Mouse (Mus musculus) liver, embryonic 15.5 days (tissue): ENCODE results near the gene Atat1. TPM values are rescaled to one million over a fixed set of nuclear protein-coding genes. Genes with fewer than 3 reads are reported as not detected.
A peak's percentile ranks its signal among the peaks of the same experiment; 100 is the strongest.

Experiments
- ATAC-seq: fragments of 200-750 bp; cut with Nextera tagmentation; 2 replicates; pipeline ENCODE4 v1.8.0; 2017; ENCODE audit warnings: moderate number of reproducible peaks, mild to moderate bottlenecking, moderate library complexity; ENCODE audit not compliant: insufficient read depth
- H3K27ac ChIP-seq: fragments of 300-500 bp; sonication (generic); replicated peaks from 2 replicates; pipeline ENCODE4 v1.5.1; 2015; ENCODE audit warnings: mild to moderate bottlenecking, inconsistent platforms
- H3K27me3 ChIP-seq: fragments of 300-500 bp; sonication (generic); 2 replicates; pipeline ENCODE4 v1.6.1; 2015; ENCODE audit warnings: mild to moderate bottlenecking, inconsistent platforms
- H3K36me3 ChIP-seq: fragments of 300-500 bp; sonication (generic); replicated peaks from 2 replicates; pipeline ENCODE4 v1.6.1; 2015; ENCODE audit warnings: moderate library complexity, mild to moderate bottlenecking, inconsistent platforms
- H3K4me1 ChIP-seq: fragments of 300-500 bp; sonication (generic); replicated peaks from 2 replicates; pipeline ENCODE4 v1.6.1; 2015; ENCODE audit warnings: inconsistent platforms
- H3K4me2 ChIP-seq: fragments of 300-500 bp; sonication (generic); 2 replicates; pipeline ENCODE4 v1.6.1; 2015; ENCODE audit warnings: moderate library complexity, mild to moderate bottlenecking, inconsistent platforms
- H3K4me3 ChIP-seq: fragments of 300-500 bp; sonication (generic); replicated peaks from 2 replicates; pipeline ENCODE4 v1.5.1; 2015; ENCODE audit warnings: mild to moderate bottlenecking, inconsistent platforms
- H3K9ac ChIP-seq: fragments of 300-500 bp; sonication (generic); 2 replicates; pipeline ENCODE4 v1.6.1; 2015; ENCODE audit warnings: moderate library complexity, mild to moderate bottlenecking, inconsistent platforms
- H3K9me3 ChIP-seq: fragments of 300-500 bp; sonication (generic); replicated peaks from 2 replicates; pipeline ENCODE4 v1.6.1; 2016; ENCODE audit warnings: inconsistent platforms
- WGBS: fragments of 180-500 bp; shearing (Covaris S2); methylation state at CpG from one replicate; pipeline ENCODE4 v1.1.7; 2015; ENCODE audit warnings: mixed read lengths; ENCODE audit not compliant: insufficient replicate concordance; 5-methylcytosine and 5-hydroxymethylcytosine counted together
- polyA plus RNA-seq: library from polyadenylated mRNA; unstranded; fragments of >200 nt; fragmentation: Nextera tagmentation; extraction: Ambion mirVana; gene quantifications from 2 replicates; pipeline ENCODE4 v1.2.1, GENCODE M21; 2015

Atat1 gene
- polyA plus RNA-seq, 1 experiment from 2014 or later = 7.3 TPM

DNA sequence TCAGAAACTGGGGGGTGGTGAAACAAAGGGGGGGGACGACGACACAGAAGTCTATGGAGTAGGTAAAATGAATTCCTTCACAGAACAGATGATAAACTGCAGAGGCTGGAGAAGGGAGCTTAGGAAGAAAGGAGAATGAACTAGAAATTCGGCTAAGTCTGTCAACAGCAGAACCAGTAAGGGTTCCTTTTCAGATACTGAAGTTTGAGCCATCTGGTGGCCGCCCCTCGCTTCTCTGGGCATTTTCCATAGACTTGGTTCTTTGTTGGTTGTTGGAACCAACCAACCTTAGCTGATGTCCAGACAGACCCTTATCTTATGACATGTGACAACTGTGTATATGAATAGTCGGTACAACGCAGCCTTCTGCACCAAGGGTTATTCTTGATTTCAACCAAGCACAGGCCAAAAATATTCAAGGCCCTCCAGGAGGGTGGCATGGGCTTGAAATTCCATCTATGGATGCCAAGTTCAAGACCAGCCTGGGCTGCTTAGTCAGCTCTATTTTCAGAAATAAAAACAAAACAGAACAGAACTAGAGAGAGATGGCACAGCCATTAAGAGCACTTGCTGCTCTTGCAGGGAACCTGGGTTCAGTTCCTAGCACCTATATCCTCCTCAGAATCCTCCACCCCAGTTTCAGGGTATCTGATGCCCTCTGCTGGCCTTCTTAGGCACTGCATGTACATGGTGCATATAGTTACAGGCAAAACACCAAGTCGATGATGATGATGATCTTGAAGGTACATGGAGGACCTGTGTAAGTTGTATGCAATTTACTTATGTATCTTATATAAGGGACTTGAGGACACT, 38.8 kb downstream of the Atat1 start:
- 34% methylated on average over 8 of the region's 8 CpGs for WGBS
- Histone ChIP-seq H3K27ac (peak overlapping the region; percentile 82), H3K4me1 (peaks cover 70% of the 10 kb centered on the region), H3K9ac (no peak overlapping the region), H3K9me3 (no peaks in the 10 kb centered on the region), H3K4me2 (peak overlapping the region; percentile 78), H3K27me3 (peaks cover 58% of the 10 kb centered on the region), H3K4me3 (peak overlapping the region; percentile 58), H3K36me3 (peaks cover 18% of the 10 kb centered on the region)
- ATAC-seq = no peak

DNA sequence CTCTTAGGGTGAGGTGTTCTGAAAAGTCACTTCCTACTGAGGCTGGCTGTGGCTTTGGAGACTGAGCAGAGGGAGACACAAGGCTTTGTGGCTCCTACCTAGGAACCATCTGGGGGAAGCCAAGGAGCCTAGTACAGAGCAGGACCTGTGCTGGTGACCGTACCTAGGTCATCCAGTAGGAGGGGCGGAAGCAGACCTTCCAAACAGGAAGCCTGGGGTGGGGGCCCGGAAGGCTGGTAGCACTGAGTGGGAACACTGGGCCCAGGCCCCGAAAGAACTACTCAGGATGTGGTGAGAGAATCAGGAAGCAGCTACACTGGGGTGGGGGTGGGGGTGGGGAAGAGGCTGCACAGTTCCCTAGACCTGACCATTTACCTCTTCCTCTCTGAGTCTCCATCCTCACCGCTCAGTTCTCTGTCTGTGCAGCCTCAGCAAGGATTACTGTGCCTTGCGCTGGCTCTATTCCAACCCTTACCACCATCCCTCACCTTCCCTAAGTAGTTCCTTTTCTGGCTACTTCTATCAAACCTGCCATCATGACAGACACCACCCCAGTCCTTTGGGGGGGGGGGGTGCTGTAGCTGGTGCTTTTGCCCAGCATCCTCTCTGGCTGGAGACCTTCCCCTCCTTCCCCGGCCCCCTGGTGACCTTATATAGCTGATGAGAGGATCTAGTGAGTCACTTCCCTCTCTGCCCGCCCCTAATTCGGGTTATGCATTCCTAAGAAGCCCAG, 39.6 kb downstream of the Atat1 start:
- peak; percentile 26 for ATAC-seq
- Histone ChIP-seq H3K4me2 (peak overlapping the region; percentile 78), H3K4me1 (peaks cover 78% of the 10 kb centered on the region), H3K36me3 (peaks cover 13% of the 10 kb centered on the region; the same call in 1 of the 2 replicates), H3K27ac (peak overlapping the region; percentile 82), H3K27me3 (peaks cover 66% of the 10 kb centered on the region), H3K9me3 (no peaks in the 10 kb centered on the region), H3K9ac (no peak overlapping the region), H3K4me3 (peak overlapping the region; percentile 58)
- WGBS = 29% methylated on average over 9 of the region's 9 CpGs

DNA sequence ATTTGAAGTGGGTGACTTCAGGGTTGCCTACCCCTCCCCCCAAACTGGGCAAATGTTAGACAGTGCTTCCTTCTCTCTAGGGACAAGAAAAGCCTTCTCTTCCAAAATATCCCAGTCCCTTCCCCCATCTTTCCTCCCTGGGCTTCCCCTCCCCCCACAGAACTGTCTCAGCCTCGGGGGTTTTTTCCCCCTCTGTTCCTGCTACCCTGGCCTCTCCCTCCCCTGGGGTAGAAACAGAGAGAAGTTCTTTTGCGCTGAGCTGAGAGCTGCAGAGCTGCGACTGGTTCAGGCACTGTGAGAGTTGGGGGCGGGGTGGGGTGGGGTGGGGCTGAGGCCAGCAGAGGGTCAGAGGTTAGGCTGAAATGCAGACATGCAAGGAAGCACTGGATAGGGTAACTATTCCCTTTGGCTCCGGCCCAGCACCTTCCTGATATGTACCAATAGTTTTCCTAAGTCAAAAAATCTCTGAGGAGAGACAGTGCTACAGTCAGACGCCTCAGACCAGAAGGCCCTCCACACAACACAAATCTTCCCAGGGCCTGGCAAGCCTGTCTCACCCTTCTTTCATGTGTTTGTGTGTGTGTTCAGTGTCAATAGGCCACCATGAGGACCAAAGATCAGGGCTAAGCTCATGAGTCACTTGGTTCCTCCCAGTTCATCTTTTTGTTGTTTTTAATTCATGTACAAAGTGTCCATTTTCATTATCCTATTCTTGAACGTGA, 40.4 kb downstream of the Atat1 start:
- Histone ChIP-seq H3K9me3 (no peaks in the 10 kb centered on the region), H3K27ac (peak overlapping the region; percentile 82), H3K27me3 (peaks cover 74% of the 10 kb centered on the region), H3K4me2 (peak overlapping the region; percentile 78), H3K36me3 (peaks cover 6% of the 10 kb centered on the region; the same call in 1 of the 2 replicates), H3K9ac (0 out of 2 replicates have a peak overlapping the region, but pooled peaks have one; percentile 44), H3K4me3 (peak overlapping the region; percentile 58), H3K4me1 (peaks cover 79% of the 10 kb centered on the region)
- 7% methylated on average over 7 of the region's 7 CpGs for WGBS
- peak; percentile 48 for ATAC-seq

DNA sequence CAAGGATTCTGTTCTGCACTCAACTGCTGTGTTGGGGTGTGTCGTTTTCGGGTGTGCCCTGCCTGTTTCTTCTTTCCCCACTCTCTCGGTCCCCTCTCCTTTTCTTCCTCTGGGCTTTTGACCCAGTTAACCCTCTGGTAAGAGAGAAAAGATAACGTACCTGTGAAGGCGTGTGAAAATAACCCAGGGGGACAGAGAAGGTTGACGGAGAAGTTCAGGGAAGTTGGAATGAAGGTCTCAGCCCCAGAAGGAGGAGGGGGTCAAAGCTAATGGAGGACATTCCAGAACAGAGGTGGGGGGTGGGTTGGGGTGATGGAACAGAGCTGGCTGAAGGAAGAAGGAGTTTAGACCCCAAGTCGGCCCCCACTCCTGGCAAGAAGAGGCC, 40.9 kb downstream of the Atat1 start:
- Histone ChIP-seq H3K9me3 (no peaks in the 10 kb centered on the region), H3K27me3 (peaks cover 80% of the 10 kb centered on the region), H3K4me3 (peak overlapping the region; percentile 58), H3K4me1 (peaks cover 77% of the 10 kb centered on the region), H3K27ac (peak overlapping the region; percentile 82), H3K36me3 (peaks cover 8% of the 10 kb centered on the region; the same call in 1 of the 2 replicates), H3K9ac (peak overlapping the region; percentile 44; the same call in 1 of the 2 replicates), H3K4me2 (peak overlapping the region; percentile 78)
- 3% methylated on average over 7 of the region's 7 CpGs for WGBS
- no peak for ATAC-seq

GRCm38 (mm10) chr17:35868165-35868820, 41.6 kb downstream of the Atat1 start:
- 11% methylated on average over 17 of the region's 17 CpGs for WGBS
- H3K9ac ChIP-seq = peak overlapping the region; percentile 44
- peaks cover 71% of the 10 kb centered on the region for H3K4me1 ChIP-seq
- H3K9me3 ChIP-seq = no peaks in the 10 kb centered on the region
- peak overlapping the region; percentile 58 for H3K4me3 ChIP-seq
- H3K36me3 ChIP-seq = peaks cover 8% of the 10 kb centered on the region; the same call in 1 of the 2 replicates
- no peak for ATAC-seq
- peak overlapping the region; percentile 78 for H3K4me2 ChIP-seq
- H3K27me3 ChIP-seq = peaks cover 86% of the 10 kb centered on the region
- peak overlapping the region; percentile 82 for H3K27ac ChIP-seq

DNA sequence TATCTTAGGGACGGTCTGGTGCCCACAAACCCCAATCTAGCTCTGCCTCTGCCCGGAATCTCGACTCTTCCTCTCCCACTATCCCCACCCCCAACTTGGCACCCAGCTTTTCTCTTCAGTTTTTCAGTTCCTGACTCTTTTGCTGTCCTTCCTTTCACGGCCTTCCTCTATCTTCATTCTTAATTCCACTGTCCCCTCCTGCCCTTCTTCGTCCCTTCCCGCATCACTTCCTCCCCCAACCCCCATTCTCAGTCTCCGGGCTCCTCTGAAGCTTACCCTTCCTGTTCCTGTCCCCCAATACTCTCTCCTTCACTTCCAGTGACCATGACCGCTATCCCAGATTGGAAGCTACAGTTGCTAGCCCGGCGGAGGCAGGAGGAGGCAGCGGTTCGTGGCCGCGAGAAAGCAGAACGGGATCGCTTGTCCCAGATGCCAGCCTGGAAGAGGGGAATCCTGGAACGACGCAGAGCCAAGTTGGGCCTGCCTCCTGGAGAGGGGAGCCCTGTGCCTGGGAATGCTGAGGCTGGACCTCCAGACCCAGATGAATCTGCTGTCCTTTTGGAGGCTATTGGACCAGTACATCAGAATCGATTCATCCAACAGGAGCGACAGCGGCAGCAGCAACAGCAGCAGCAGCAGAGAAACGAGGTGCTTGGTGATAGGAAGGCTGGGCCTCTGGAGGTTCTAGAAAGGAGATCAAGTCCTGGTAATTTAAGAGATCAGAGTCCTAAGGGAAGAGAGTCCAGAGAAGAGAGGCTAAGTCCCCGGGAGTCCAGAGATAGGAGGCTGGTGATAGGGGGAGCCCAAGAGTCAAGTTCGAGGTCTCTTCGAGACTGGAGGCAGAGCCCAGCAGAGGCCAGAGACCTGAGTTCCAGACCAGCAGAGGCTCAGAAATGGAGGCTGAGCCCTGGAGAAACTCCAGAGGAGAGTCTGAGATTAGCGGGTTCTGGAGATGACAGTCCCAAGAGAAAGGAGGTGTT, 42.7 kb downstream of the Atat1 start:
- ATAC-seq = no peak
- WGBS = 4% methylated on average over 26 of the region's 26 CpGs
- H3K4me1 ChIP-seq = peaks cover 61% of the 10 kb centered on the region
- H3K4me3 ChIP-seq = peak overlapping the region; percentile 58
- H3K27ac ChIP-seq = peak overlapping the region; percentile 82
- H3K36me3 ChIP-seq = peaks cover 8% of the 10 kb centered on the region; the same call in 1 of the 2 replicates
- peak overlapping the region; percentile 78 for H3K4me2 ChIP-seq
- H3K9ac ChIP-seq = peak overlapping the region; percentile 44
- H3K27me3 ChIP-seq = peaks cover 83% of the 10 kb centered on the region
- no peaks in the 10 kb centered on the region for H3K9me3 ChIP-seq

GRCm38 (mm10) chr17:35866281-35866831, 43.5 kb downstream of the Atat1 start:
- peaks cover 81% of the 10 kb centered on the region for H3K27me3 ChIP-seq
- peak overlapping the region; percentile 78 for H3K4me2 ChIP-seq
- peaks cover 64% of the 10 kb centered on the region for H3K4me1 ChIP-seq
- H3K9me3 ChIP-seq = no peaks in the 10 kb centered on the region
- H3K4me3 ChIP-seq = peak overlapping the region; percentile 58
- H3K9ac ChIP-seq = peak overlapping the region; percentile 44
- peak overlapping the region; percentile 75 for H3K27ac ChIP-seq
- peaks cover 7% of the 10 kb centered on the region; the same call in 1 of the 2 replicates for H3K36me3 ChIP-seq
- WGBS = under 1% methylated on average over 37 of the region's 38 CpGs
- peak; percentile 13; the same call in 1 of the 2 replicates for ATAC-seq

GRCm38 (mm10) chr17:35865481-35866280, 44.2 kb downstream of the Atat1 start, which contains the start of gene Ppp1r18:
Gene Ppp1r18 (plus strand): TSS chr17:35865593.
- H3K4me3 ChIP-seq = peak within 1 kb of the TSS; percentile 58

More at GRCm38 (mm10) chr17:35865481-35866280, 44.2 kb downstream of the Atat1 start, which contains the start of gene Ppp1r18:
- Histone ChIP-seq H3K27me3 (peaks cover 75% of the 10 kb centered on the region), H3K27ac (peak within 1 kb of the TSS; percentile 75), H3K9me3 (no peaks in the 10 kb centered on the region), H3K36me3 (0 out of 2 replicates have a peak, but pooled peaks cover 4% of the 10 kb centered on the region), H3K4me1 (peaks cover 67% of the 10 kb centered on the region), H3K4me2 (peak within 1 kb of the TSS; percentile 78), H3K9ac (peak within 1 kb of the TSS; percentile 44)
- WGBS = under 1% methylated on average over 48 of the region's 48 CpGs
- no peak for ATAC-seq
